Mouse (Mus musculus) liver, embryonic 11.5 days (tissue): ENCODE results near the gene Tmem123. TPM values are rescaled to one million over a fixed set of nuclear protein-coding genes. Genes with fewer than 3 reads are reported as not detected.
A peak's percentile ranks its signal among the peaks of the same experiment; 100 is the strongest.

Source experiments
- ATAC-seq: fragments of 200-750 bp; cut with Nextera tagmentation; replicated peaks from 2 replicates; pipeline ENCODE4 v1.8.0; 2017; ENCODE audit warnings: moderate number of reproducible peaks, mild to moderate bottlenecking, moderate TSS enrichment, moderate library complexity; ENCODE audit not compliant: low FRiP score
- DNase-seq: peaks from one replicate; pipeline ENCODE4 v3.0.0-alpha.2; 2017; ENCODE audit warnings: low spot score
- H3K27ac ChIP-seq: fragments of 300-500 bp; sonication (generic); 2 replicates; pipeline ENCODE4 v1.5.1; 2014; ENCODE audit warnings: mild to moderate bottlenecking, low read depth, low read length, control low read depth
- H3K27me3 ChIP-seq: fragments of 300-500 bp; sonication (generic); replicated peaks from 2 replicates; pipeline ENCODE4 v1.6.1; 2014; ENCODE audit warnings: low read length, mixed read lengths; ENCODE audit not compliant: control insufficient read depth, insufficient read depth
- H3K36me3 ChIP-seq: fragments of 300-500 bp; sonication (generic); 2 replicates; pipeline ENCODE4 v1.6.1; 2014; ENCODE audit warnings: mild to moderate bottlenecking, low read length, moderate library complexity, mixed read lengths; ENCODE audit not compliant: control insufficient read depth, insufficient read depth
- H3K4me1 ChIP-seq: fragments of 300-500 bp; sonication (generic); replicated peaks from 2 replicates; pipeline ENCODE4 v1.6.1; 2014; ENCODE audit warnings: low read length, mixed read lengths; ENCODE audit not compliant: control insufficient read depth, insufficient read depth
- H3K4me2 ChIP-seq: fragments of 300-500 bp; sonication (generic); 2 replicates; pipeline ENCODE4 v1.6.1; 2014; ENCODE audit warnings: mild to moderate bottlenecking, control low read depth, moderate library complexity
- H3K4me3 ChIP-seq: fragments of 300-500 bp; sonication (generic); 2 replicates; pipeline ENCODE4 v1.5.1; 2014; ENCODE audit warnings: low read depth, low read length, control low read depth
- H3K9ac ChIP-seq: fragments of 300-500 bp; sonication (generic); 2 replicates; pipeline ENCODE4 v1.6.1; 2014; ENCODE audit warnings: low read depth, low read length, control low read depth
- H3K9me3 ChIP-seq: fragments of 300-500 bp; sonication (generic); 2 replicates; pipeline ENCODE4 v1.6.1; 2016; ENCODE audit warnings: low read length, inconsistent platforms, mixed read lengths; ENCODE audit not compliant: control insufficient read depth
- WGBS: fragments of 180-500 bp; shearing (Covaris S2); extraction: QIAGEN DNeasy Blood & Tissue Kit; methylation state at CpG from one replicate; pipeline ENCODE4 v1.1.7; 2014; 5-methylcytosine and 5-hydroxymethylcytosine counted together
- microRNA-seq: library from miRNA; unstranded; fragments of <30 nt; microRNA quantifications from one replicate; pipeline ENCODE4, GENCODE M21; 2017; ENCODE audit warnings: borderline number of aligned reads
- polyA plus RNA-seq: library from polyadenylated mRNA; unstranded; fragments of >200 nt; fragmentation: Nextera tagmentation; extraction: Ambion mirVana; gene quantifications from 2 replicates; pipeline ENCODE4 v1.2.1, GENCODE M21; 2014

The Tmem123 gene
- polyA plus RNA-seq, 1 experiment from 2014 or later = 87.8 TPM

DNA sequence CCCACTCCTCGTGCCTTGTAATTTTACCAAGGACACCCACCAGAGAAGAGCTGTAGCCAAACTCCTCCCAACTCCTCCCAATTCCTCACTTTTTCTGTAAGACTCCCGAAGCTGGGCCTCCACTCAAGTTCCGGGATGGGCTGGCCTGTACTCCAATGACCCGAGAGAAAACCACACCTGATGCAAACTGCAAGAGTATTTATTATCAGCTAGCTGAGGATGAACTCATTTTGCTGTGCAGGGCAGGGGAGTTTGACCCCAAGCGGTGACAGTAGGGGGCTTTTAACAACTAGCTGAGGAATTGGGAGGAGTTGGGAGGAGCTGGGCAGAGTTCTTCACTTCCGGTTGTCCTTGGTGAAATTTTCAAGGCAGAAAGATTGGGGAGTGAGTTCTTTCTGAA is 77.4 kb downstream of the Tmem123 start:
- Histone ChIP-seq H3K36me3 (no peaks in the 10 kb centered on the region), H3K9ac (no peak overlapping the region), H3K4me3 (no peak overlapping the region), H3K9me3 (no peaks in the 10 kb centered on the region), H3K4me2 (no peak overlapping the region), H3K27ac (no peak overlapping the region), H3K4me1 (peaks cover 4% of the 10 kb centered on the region; the same call in 1 of the 2 replicates), H3K27me3 (no peaks in the 10 kb centered on the region)
- DNase-seq = no peak
- 72% methylated on average over 6 of the region's 6 CpGs for WGBS
- ATAC-seq = no peak

Small RNA genes lying within 50 kb of the gene (microRNA-seq; reads per million reads assigned to microRNA genes)
- gene Mir5618 = 19.4 reads per million, percentile 30 among the genes with 10 or more reads in this experiment

Other genes with a start within 250 kb of the Tmem123 start
- 0.48 and 0.61 TPM in 2 replicates for gene Mmp8, start 205.6 kb upstream of the Tmem123 start, polyA plus RNA-seq
- not detected in 2 replicates for gene Mmp27, start 192.6 kb upstream of the Tmem123 start, polyA plus RNA-seq
- not detected in 2 replicates for gene Mmp20, start 135.8 kb upstream of the Tmem123 start, polyA plus RNA-seq
- not detected in 2 replicates for gene Mmp7, start 72.0 kb upstream of the Tmem123 start, polyA plus RNA-seq
- gene Birc2, start 73.0 kb downstream of the Tmem123 start, polyA plus RNA-seq = 26.6 and 28.1 TPM in 2 replicates
- gene Birc3, start 109.1 kb downstream of the Tmem123 start, polyA plus RNA-seq = 8.9 and 10.5 TPM in 2 replicates
- 11.8 and 12.4 TPM in 2 replicates for gene Yap1, start 240.6 kb downstream of the Tmem123 start, polyA plus RNA-seq